Mouse (Mus musculus) embryonic stem cell, embryonic (primary cell): ENCODE results near the gene Pan2.

Experiments used
- CTCF ChIA-PET, 4 experiments: fragments of 300-600 bp in 2 of 4; fragments of 350-600 bp in 2 of 4; sonication (Branson Sonifier 250); formaldehyde crosslinking; loops; one replicate each; lab custom pipeline; 2022; ENCODE audit warnings: inconsistent platforms in 2 of 4; lab: Charles Lee
- POLR2A ChIA-PET, 4 experiments: fragments of 300-600 bp in 2 of 4; fragments of 350-600 bp in 2 of 4; sonication (Branson Sonifier 250); formaldehyde crosslinking; loops; one replicate each; lab custom pipeline; 2022; ENCODE audit warnings: antibody characterized with exemption in 4 of 4, inconsistent platforms in 1 of 4; lab: Charles Lee

Pan2 gene

GRCm38 (mm10) chr10:128302357-128302756 lies 778 bp upstream of the Pan2 start:
- POLR2A ChIA-PET = interaction anchor here in 3 of 4 experiments (0.6 to 4.5 kb wide), 43 partner anchors 10 to 640 kb away, joined by 3 to 113 read pairs (median 8); partner anchors contain the start of genes Zc3h10 (in 3 of the 3), Cnpy2 (in 2 of the 3), Nabp2 (in 2 of the 3) and Rnf41 (in 2 of the 3)
- CTCF ChIA-PET = interaction anchor here in 2 of 4 experiments (0.6 to 2.1 kb wide), 5 partner anchors 19 to 56 kb away, joined by 3 to 9 read pairs (median 5); partner anchors contain the start of gene Cnpy2 (in 1 of the 2)

- POLR2A ChIA-PET = interaction anchor here (0.5 to 4.5 kb wide), 127 partner anchors 8 to 681 kb away, joined by 3 to 113 read pairs (median 5); partner anchors contain the start of genes Cnpy2 (in 4 of the 4), Coq10a (in 3 of the 4), Esyt1 (in 3 of the 4) and Gls2 (in 3 of the 4)
Measured at GRCm38 (mm10) chr10:128302785-128303125, 380 bp upstream of the Pan2 start.

GRCm38 (mm10) chr10:128309654-128310053 lies 6.5 kb downstream of the Pan2 start:
- ChIA-PET CTCF (interaction anchor here in 2 of 4 experiments (0.5 to 0.6 kb wide), 2 partner anchors 101 to 430 kb away, joined by 3 to 7 read pairs; no protein-coding TSS in a partner anchor), POLR2A (interaction anchor here in 2 of 4 experiments (0.5 to 2.7 kb wide), 5 partner anchors 10 to 323 kb away, joined by 3 to 14 read pairs (median 5); partner anchors contain the start of gene Cnpy2 (in 1 of the 2))

More at GRCm38 (mm10) chr10:128302785-128303125, 380 bp upstream of the Pan2 start:
- CTCF ChIA-PET = interaction anchor here (0.6 to 2.1 kb wide), 13 partner anchors 9 to 288 kb away, joined by 3 to 12 read pairs (median 5); partner anchors contain the start of genes Cnpy2 (in 1 of the 4), Esyt1 (in 1 of the 4) and Stat2 (in 1 of the 4)

- ChIA-PET CTCF (interaction anchor here in 1 of 4 experiments (0.5 kb wide), 1 partner anchor 100 kb away, joined by 3 read pairs; no protein-coding TSS in a partner anchor), POLR2A (interaction anchor here in 2 of 4 experiments (0.5 to 2.7 kb wide), 4 partner anchors 10 to 322 kb away, joined by 3 to 14 read pairs (median 6); partner anchors contain the start of gene Cnpy2 (in 1 of the 2))
Measured at GRCm38 (mm10) chr10:128310177-128310576, 7.0 kb downstream of the Pan2 start.

GRCm38 (mm10) chr10:128310902-128311301 lies 7.8 kb downstream of the Pan2 start:
- ChIA-PET POLR2A (interaction anchor here in 1 of 4 experiments (2.7 kb wide), 1 partner anchor 11 kb away, joined by 14 read pairs; the partner anchor contains the start of gene Cnpy2), CTCF (no interaction called here)

- POLR2A ChIA-PET = interaction anchor here in 3 of 4 experiments (0.6 to 4.6 kb wide), 9 partner anchors 10 to 381 kb away, joined by 3 to 28 read pairs (median 5); partner anchors contain the start of genes Pan2 (in 2 of the 3), Rab5b (in 1 of the 3) and Stat2 (in 1 of the 3)
- CTCF ChIA-PET = interaction anchor here in 3 of 4 experiments (0.6 to 1.0 kb wide), 3 partner anchors 8 to 194 kb away, joined by 3 to 7 read pairs (median 3); no protein-coding TSS in a partner anchor
Measured at GRCm38 (mm10) chr10:128315578-128315977, 12.4 kb downstream of the Pan2 start.

GRCm38 (mm10) chr10:128321641-128322040 lies 18.5 kb downstream of the Pan2 start:
- POLR2A ChIA-PET = interaction anchor here (0.6 to 12.0 kb wide), 110 partner anchors 8 to 856 kb away, joined by 3 to 252 read pairs (median 6); partner anchors contain the start of genes Pan2 (in 4 of the 4), Coq10a (in 3 of the 4), Cs (in 3 of the 4) and Zc3h10 (in 3 of the 4)
- CTCF ChIA-PET = interaction anchor here in 3 of 4 experiments (0.6 to 2.1 kb wide), 15 partner anchors 9 to 809 kb away, joined by 3 to 7 read pairs (median 4); partner anchors contain the start of genes Cs (in 1 of the 3), Nabp2 (in 1 of the 3), Pan2 (in 1 of the 3) and Rnf41 (in 1 of the 3)

GRCm38 (mm10) chr10:128322141-128323108 lies 19.3 kb downstream of the Pan2 start, which contains the start of gene Cnpy2:
Gene Cnpy2, plus strand, starts transcription at chr10:128322459.
- ChIA-PET POLR2A (interaction anchor here (0.6 to 12.0 kb wide), 163 partner anchors 9 to 857 kb away, joined by 3 to 252 read pairs (median 5); partner anchors contain the start of genes Coq10a (in 4 of the 4), Pan2 (in 4 of the 4), Cs (in 3 of the 4) and Esyt1 (in 3 of the 4)), CTCF (interaction anchor here (0.6 to 2.1 kb wide), 22 partner anchors 9 to 810 kb away, joined by 3 to 7 read pairs (median 4); partner anchors contain the start of genes Cs (in 1 of the 4), Nabp2 (in 1 of the 4), Pa2g4 (in 1 of the 4) and Pan2 (in 1 of the 4))

GRCm38 (mm10) chr10:128323516-128323915 lies 20.4 kb downstream of the Pan2 start:
- ChIA-PET CTCF (interaction anchor here in 2 of 4 experiments (1.2 to 2.1 kb wide), 5 partner anchors 11 to 681 kb away, joined by 4 to 6 read pairs (median 5); partner anchors contain the start of genes Cs (in 1 of the 2), Pan2 (in 1 of the 2) and Stat6 (in 1 of the 2)), POLR2A (interaction anchor here in 3 of 4 experiments (0.6 to 12.0 kb wide), 64 partner anchors 8 to 655 kb away, joined by 3 to 252 read pairs (median 9); partner anchors contain the start of genes Coq10a (in 3 of the 3), Cs (in 3 of the 3), Pan2 (in 3 of the 3) and Spryd4 (in 3 of the 3))

GRCm38 (mm10) chr10:128326825-128327224 lies 23.7 kb downstream of the Pan2 start:
- ChIA-PET POLR2A (interaction anchor here (0.5 to 12.0 kb wide), 22 partner anchors 7 to 292 kb away, joined by 3 to 252 read pairs (median 6); partner anchors contain the start of genes Pan2 (in 3 of the 4), Cs (in 2 of the 4), Atp5b (in 1 of the 4) and Gls2 (in 1 of the 4)), CTCF (interaction anchor here in 3 of 4 experiments (0.5 to 1.1 kb wide), 7 partner anchors 8 to 127 kb away, joined by 3 to 6 read pairs (median 3); partner anchors contain the start of gene Cs (in 1 of the 3))

- POLR2A ChIA-PET = interaction anchor here in 3 of 4 experiments (0.7 to 12.0 kb wide), 8 partner anchors 10 to 257 kb away, joined by 3 to 252 read pairs (median 3); partner anchors contain the start of genes Coq10a (in 1 of the 3), Cs (in 1 of the 3) and Pan2 (in 1 of the 3)
- CTCF ChIA-PET = interaction anchor here in 2 of 4 experiments (0.9 to 1.5 kb wide), 5 partner anchors 9 to 84 kb away, joined by 3 to 4 read pairs (median 3); partner anchors contain the start of genes Nabp2 (in 1 of the 2) and Rnf41 (in 1 of the 2)
Measured at GRCm38 (mm10) chr10:128327610-128328009, 24.5 kb downstream of the Pan2 start.

- POLR2A ChIA-PET = interaction anchor here in 3 of 4 experiments (0.6 to 14.1 kb wide), 11 partner anchors 8 to 1272 kb away, joined by 3 to 252 read pairs (median 4); partner anchors contain the start of genes Cnpy2 (in 3 of the 3), Esyt1 (in 1 of the 3), Nabp2 (in 1 of the 3) and Rnf41 (in 1 of the 3)
- CTCF ChIA-PET = interaction anchor here in 3 of 4 experiments (0.6 to 0.7 kb wide), 5 partner anchors 9 to 558 kb away, joined by 3 read pairs; partner anchors contain the start of gene Pa2g4 (in 1 of the 3)
Measured at GRCm38 (mm10) chr10:128332358-128333249, 29.5 kb downstream of the Pan2 start.

GRCm38 (mm10) chr10:128335582-128335981 lies 32.4 kb downstream of the Pan2 start:
- CTCF ChIA-PET = interaction anchor here (0.5 to 1.9 kb wide), 24 partner anchors 8 to 781 kb away, joined by 3 to 8 read pairs (median 3); partner anchors contain the start of genes Cnpy2 (in 2 of the 4), Nabp2 (in 1 of the 4), Pan2 (in 1 of the 4) and Rnf41 (in 1 of the 4)

GRCm38 (mm10) chr10:128336195-128336594 lies 33.1 kb downstream of the Pan2 start:
- POLR2A ChIA-PET = interaction anchor here in 3 of 4 experiments (0.6 to 14.1 kb wide), 20 partner anchors 11 to 212 kb away, joined by 3 to 252 read pairs (median 4); partner anchors contain the start of genes Cnpy2 (in 3 of the 3), Pan2 (in 2 of the 3), Zc3h10 (in 2 of the 3) and Coq10a (in 1 of the 3)
- CTCF ChIA-PET = interaction anchor here in 3 of 4 experiments (0.6 to 1.3 kb wide), 6 partner anchors 8 to 75 kb away, joined by 3 to 5 read pairs (median 3); partner anchors contain the start of genes Cnpy2 (in 1 of the 3), Nabp2 (in 1 of the 3) and Rnf41 (in 1 of the 3)

More at GRCm38 (mm10) chr10:128335582-128335981, 32.4 kb downstream of the Pan2 start:
- POLR2A ChIA-PET = interaction anchor here in 3 of 4 experiments (1.0 to 14.1 kb wide), 21 partner anchors 9 to 212 kb away, joined by 3 to 252 read pairs (median 4); partner anchors contain the start of genes Cnpy2 (in 3 of the 3), Zc3h10 (in 2 of the 3), Coq10a (in 1 of the 3) and Gls2 (in 1 of the 3)
